Mouse (Mus musculus) embryonic facial prominence, embryonic 12.5 days (tissue): ENCODE data around the gene Caskin2. TPM values are rescaled to one million over a fixed set of nuclear protein-coding genes. Genes with fewer than 3 reads are reported as not detected.

Experiments used
- ATAC-seq: fragments of 200-750 bp; cut with Nextera tagmentation; 2 replicates; pipeline ENCODE4 v1.8.0; 2017; ENCODE audit not compliant: insufficient number of reproducible peaks, insufficient read depth, low FRiP score, low TSS enrichment
- H3K27ac ChIP-seq: fragments of 300-500 bp; sonication (generic); 2 replicates; pipeline ENCODE4 v1.5.1; 2016; ENCODE audit warnings: mild to moderate bottlenecking
- H3K27me3 ChIP-seq: fragments of 300-500 bp; sonication (generic); 2 replicates; pipeline ENCODE4 v1.6.1; 2016; ENCODE audit warnings: mild to moderate bottlenecking, moderate library complexity
- H3K36me3 ChIP-seq: fragments of 300-500 bp; sonication (generic); 2 replicates; pipeline ENCODE4 v1.6.1; 2016; ENCODE audit warnings: mild to moderate bottlenecking
- H3K4me1 ChIP-seq: fragments of 300-500 bp; sonication (generic); 2 replicates; pipeline ENCODE4 v1.6.1; 2016
- H3K4me2 ChIP-seq: fragments of 300-500 bp; sonication (generic); replicated peaks from 2 replicates; pipeline ENCODE4 v1.6.1; 2016; ENCODE audit warnings: mild to moderate bottlenecking, moderate library complexity
- H3K4me3 ChIP-seq: fragments of 300-500 bp; sonication (generic); 2 replicates; pipeline ENCODE4 v1.5.1; 2016; ENCODE audit warnings: mild to moderate bottlenecking
- H3K9ac ChIP-seq: fragments of 300-500 bp; sonication (generic); 2 replicates; pipeline ENCODE4 v1.6.1; 2016; ENCODE audit warnings: mild to moderate bottlenecking, moderate library complexity
- H3K9me3 ChIP-seq: fragments of 300-500 bp; sonication (generic); 2 replicates; pipeline ENCODE4 v1.6.1; 2016; ENCODE audit warnings: mild to moderate bottlenecking, moderate library complexity
- WGBS: fragments of 180-500 bp; shearing (Covaris S2); methylation state at CpG from one replicate; pipeline ENCODE4 v1.1.7; 2016; 5-methylcytosine and 5-hydroxymethylcytosine counted together
- polyA plus RNA-seq: library from polyadenylated mRNA; unstranded; fragments of >200 nt; fragmentation: Nextera tagmentation; extraction: Ambion mirVana; gene quantifications from 2 replicates; pipeline ENCODE4 v1.2.1, GENCODE M21; 2016

Caskin2 gene
- polyA plus RNA-seq, 1 experiment from 2014 or later = 17.5 TPM

DNA sequence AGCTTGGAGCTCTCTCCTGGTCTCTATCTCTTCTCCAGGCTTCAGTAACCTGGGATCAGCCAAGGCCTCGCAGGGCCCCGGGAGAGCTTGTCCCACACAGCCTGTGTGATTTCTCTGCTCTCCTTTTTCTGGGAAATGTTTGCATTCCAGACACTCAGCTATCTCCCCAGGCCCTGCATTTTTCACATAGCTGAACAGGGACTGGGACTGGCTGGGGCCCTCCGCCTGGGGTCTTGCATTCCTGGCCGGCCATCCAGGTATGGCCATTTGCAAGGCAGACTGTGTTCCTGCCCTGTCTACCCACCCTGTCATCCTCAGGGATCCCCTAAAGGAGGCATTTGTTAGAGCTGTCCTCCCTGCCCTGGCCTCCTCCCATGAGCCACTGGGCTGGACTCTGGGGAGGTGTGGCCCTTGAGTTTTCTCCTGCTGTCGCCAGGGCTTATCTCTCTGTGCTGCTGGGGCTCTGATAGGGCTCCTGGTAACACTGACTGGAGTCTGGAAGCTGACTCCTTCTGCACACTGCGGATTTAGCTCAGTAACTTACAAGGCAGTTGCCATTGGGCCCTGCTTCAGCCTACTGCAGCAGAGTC is 28.6 kb upstream of the Caskin2 start:
- no peak overlapping the region for H3K4me3 ChIP-seq
- no peak overlapping the region for H3K4me2 ChIP-seq
- no peaks in the 10 kb centered on the region for H3K27me3 ChIP-seq
- peak overlapping the region; percentile 79 for H3K27ac ChIP-seq
- peaks cover 38% of the 10 kb centered on the region for H3K4me1 ChIP-seq
- H3K36me3 ChIP-seq = 0 out of 2 replicates have a peak, but pooled peaks cover 7% of the 10 kb centered on the region
- no peak for ATAC-seq
- 17% methylated on average over 6 of the region's 6 CpGs for WGBS
- no peaks in the 10 kb centered on the region for H3K9me3 ChIP-seq
- H3K9ac ChIP-seq = no peak overlapping the region

- Histone ChIP-seq H3K4me2 (no peak overlapping the region), H3K4me3 (no peak overlapping the region), H3K9ac (no peak overlapping the region), H3K27me3 (no peaks in the 10 kb centered on the region), H3K27ac (no peak overlapping the region), H3K36me3 (0 out of 2 replicates have a peak, but pooled peaks cover 7% of the 10 kb centered on the region), H3K4me1 (peaks cover 41% of the 10 kb centered on the region), H3K9me3 (no peaks in the 10 kb centered on the region)
- 85% methylated on average over 6 of the region's 6 CpGs for WGBS
- no peak for ATAC-seq
Observed at GRCm38 (mm10) chr11:115841044-115841443, 27.6 kb upstream of the Caskin2 start.

DNA sequence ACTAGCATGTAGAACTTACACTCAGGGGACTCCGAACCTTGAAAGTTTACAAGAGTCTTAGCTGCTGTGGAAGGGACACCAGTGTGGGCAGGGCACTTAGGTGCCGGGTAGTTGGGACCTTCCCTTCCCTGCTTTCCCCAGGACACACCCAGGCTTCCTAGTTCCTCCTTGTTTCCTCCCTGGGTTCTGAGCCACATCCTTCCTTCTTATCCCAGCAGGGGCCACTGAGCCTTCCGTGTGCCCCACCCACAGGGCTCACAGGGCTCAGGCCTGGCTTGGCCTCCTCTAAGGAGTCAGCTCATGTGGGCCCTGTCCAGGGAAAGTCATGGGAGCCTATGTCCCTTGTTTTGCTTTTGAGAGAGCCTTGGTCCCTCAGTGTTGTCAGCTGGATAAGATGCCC is 26.3 kb upstream of the Caskin2 start:
- H3K9ac ChIP-seq = 0 out of 2 replicates have a peak overlapping the region, but pooled peaks have one; percentile 28
- peak overlapping the region; percentile 24; the same call in 1 of the 2 replicates for H3K27ac ChIP-seq
- H3K4me3 ChIP-seq = no peak overlapping the region
- no peaks in the 10 kb centered on the region for H3K9me3 ChIP-seq
- 54% methylated on average over 3 of the region's 3 CpGs for WGBS
- peaks cover 48% of the 10 kb centered on the region for H3K4me1 ChIP-seq
- H3K36me3 ChIP-seq = no peaks in the 10 kb centered on the region
- ATAC-seq = no peak
- no peaks in the 10 kb centered on the region for H3K27me3 ChIP-seq
- H3K4me2 ChIP-seq = no peak overlapping the region

DNA sequence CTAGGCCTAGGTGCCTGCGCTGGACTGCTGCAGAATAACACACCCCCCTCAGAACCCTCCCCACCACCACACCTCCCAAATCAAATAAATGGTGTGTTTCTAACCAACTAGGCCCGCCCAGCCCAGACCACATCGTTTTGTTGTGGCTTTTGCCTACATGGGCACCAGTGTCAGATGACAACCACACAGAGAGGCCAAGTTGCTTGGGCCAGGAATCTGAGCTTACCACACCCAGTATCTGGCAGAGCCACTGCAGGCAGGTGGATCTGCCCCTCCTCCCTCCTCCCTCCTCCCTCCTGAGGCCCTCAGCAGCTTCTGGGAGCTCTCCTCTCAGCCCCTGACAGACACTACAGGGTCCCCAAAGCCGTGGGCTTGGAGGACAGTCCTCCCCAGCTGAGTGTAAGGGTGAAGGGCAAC is 25.5 kb upstream of the Caskin2 start:
- Histone ChIP-seq H3K27me3 (no peaks in the 10 kb centered on the region), H3K9ac (no peak overlapping the region), H3K27ac (no peak overlapping the region), H3K4me2 (no peak overlapping the region), H3K4me1 (peaks cover 46% of the 10 kb centered on the region), H3K4me3 (no peak overlapping the region), H3K36me3 (no peaks in the 10 kb centered on the region), H3K9me3 (no peaks in the 10 kb centered on the region)
- whole genome bisulfite sequencing = 26% methylated on average over 4 of the region's 4 CpGs
- ATAC-seq = peak; percentile 57; the same call in 1 of the 2 replicates

GRCm38 (mm10) chr11:115837606-115838345 is 24.3 kb upstream of the Caskin2 start:
- H3K9me3 ChIP-seq = no peaks in the 10 kb centered on the region
- H3K27me3 ChIP-seq = no peaks in the 10 kb centered on the region
- peaks cover 57% of the 10 kb centered on the region for H3K4me1 ChIP-seq
- H3K27ac ChIP-seq = no peak overlapping the region
- H3K4me2 ChIP-seq = no peak overlapping the region
- no peak for ATAC-seq
- H3K36me3 ChIP-seq = no peaks in the 10 kb centered on the region
- no peak overlapping the region for H3K9ac ChIP-seq
- 91% methylated on average over 22 of the region's 22 CpGs for WGBS
- no peak overlapping the region for H3K4me3 ChIP-seq

DNA sequence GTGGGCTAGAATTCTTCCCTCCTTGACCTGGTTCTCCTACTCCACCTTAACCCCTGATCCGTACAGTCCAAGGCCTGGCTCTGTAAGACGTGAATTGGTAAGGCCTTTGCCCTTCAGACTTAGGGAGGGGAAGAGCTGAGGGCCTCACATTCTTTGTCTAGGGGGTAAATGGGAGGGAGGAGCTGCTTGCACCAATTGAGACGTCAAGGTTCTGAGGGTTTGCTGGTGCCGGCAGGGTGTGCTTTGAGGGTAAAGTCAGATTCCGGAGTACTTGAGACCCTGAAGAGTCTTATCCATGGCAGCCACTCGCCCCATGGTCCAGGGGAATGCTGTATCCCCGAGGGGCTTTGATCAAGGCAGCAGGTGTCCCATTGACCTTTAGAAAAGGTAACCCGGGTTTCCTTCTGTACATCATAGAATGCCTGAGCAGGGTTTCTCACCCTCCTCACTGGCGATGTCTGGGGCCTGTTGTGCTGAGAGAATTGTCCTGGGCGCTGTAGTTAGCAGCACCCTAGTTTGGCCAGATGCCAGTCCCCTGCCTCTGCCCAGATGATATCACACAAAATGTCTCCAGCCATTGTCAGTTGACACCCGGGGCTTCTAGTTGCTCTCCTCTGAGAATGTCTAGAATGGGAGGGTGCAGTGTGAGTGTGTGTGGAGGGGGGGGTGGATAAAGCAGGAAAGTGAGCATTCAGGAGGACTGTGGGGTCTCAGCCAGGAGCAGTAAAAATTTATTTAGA is 23.4 kb upstream of the Caskin2 start:
- Histone ChIP-seq H3K9me3 (no peaks in the 10 kb centered on the region), H3K27ac (no peak overlapping the region), H3K27me3 (no peaks in the 10 kb centered on the region), H3K4me1 (peaks cover 54% of the 10 kb centered on the region), H3K9ac (no peak overlapping the region), H3K4me3 (no peak overlapping the region), H3K4me2 (no peak overlapping the region), H3K36me3 (no peaks in the 10 kb centered on the region)
- 45% methylated on average over 11 of the region's 11 CpGs for WGBS
- no peak for ATAC-seq

DNA sequence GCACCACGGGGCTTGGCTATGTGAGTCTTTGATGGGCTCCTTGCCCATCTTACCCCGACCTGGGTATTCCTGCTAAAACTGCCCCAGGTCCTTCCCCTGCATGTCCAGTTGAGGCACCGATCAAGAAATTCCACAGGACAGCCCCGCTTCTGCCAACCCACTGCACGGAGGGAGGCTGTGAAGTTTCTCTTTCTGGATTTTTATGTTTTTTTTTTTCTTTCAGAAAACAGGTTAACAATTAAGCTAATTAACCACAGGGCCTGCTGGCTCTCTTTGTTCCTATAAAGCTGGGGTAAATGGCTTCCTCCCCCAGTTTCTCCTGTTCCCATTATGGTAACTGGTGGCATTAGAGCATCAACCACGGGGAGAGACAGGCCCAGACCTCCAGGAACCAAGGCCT is 20.6 kb upstream of the Caskin2 start:
- WGBS = 64% methylated on average over 6 of the region's 6 CpGs
- Histone ChIP-seq H3K4me1 (peaks cover 47% of the 10 kb centered on the region), H3K27me3 (peaks cover 21% of the 10 kb centered on the region), H3K4me2 (no peak overlapping the region), H3K9ac (no peak overlapping the region), H3K27ac (no peak overlapping the region), H3K36me3 (no peaks in the 10 kb centered on the region), H3K4me3 (no peak overlapping the region), H3K9me3 (no peaks in the 10 kb centered on the region)
- ATAC-seq = no peak

GRCm38 (mm10) chr11:115833021-115833513 is 19.6 kb upstream of the Caskin2 start:
- Histone ChIP-seq H3K4me3 (no peak overlapping the region), H3K9me3 (no peaks in the 10 kb centered on the region), H3K27ac (no peak overlapping the region), H3K9ac (no peak overlapping the region), H3K27me3 (peaks cover 21% of the 10 kb centered on the region), H3K4me2 (no peak overlapping the region), H3K36me3 (no peaks in the 10 kb centered on the region), H3K4me1 (peaks cover 40% of the 10 kb centered on the region)
- ATAC-seq = no peak
- 18% methylated on average over 8 of the region's 8 CpGs for WGBS

- no peak overlapping the region for H3K4me3 ChIP-seq
- no peak for ATAC-seq
- WGBS = 11% methylated on average over 8 of the region's 8 CpGs
- no peak overlapping the region for H3K9ac ChIP-seq
- no peak overlapping the region for H3K27ac ChIP-seq
- H3K4me1 ChIP-seq = peaks cover 40% of the 10 kb centered on the region
- H3K9me3 ChIP-seq = no peaks in the 10 kb centered on the region
- no peaks in the 10 kb centered on the region for H3K36me3 ChIP-seq
- H3K27me3 ChIP-seq = peaks cover 22% of the 10 kb centered on the region
- H3K4me2 ChIP-seq = no peak overlapping the region
Observed at GRCm38 (mm10) chr11:115832523-115832922, 19.1 kb upstream of the Caskin2 start.

GRCm38 (mm10) chr11:115832064-115832463 is 18.6 kb upstream of the Caskin2 start:
- Histone ChIP-seq H3K27me3 (peaks cover 26% of the 10 kb centered on the region), H3K4me1 (peaks cover 40% of the 10 kb centered on the region), H3K9ac (no peak overlapping the region), H3K36me3 (no peaks in the 10 kb centered on the region), H3K4me2 (no peak overlapping the region), H3K4me3 (no peak overlapping the region), H3K9me3 (no peaks in the 10 kb centered on the region), H3K27ac (no peak overlapping the region)
- 56% methylated on average over 6 of the region's 6 CpGs for WGBS
- ATAC-seq = no peak

DNA sequence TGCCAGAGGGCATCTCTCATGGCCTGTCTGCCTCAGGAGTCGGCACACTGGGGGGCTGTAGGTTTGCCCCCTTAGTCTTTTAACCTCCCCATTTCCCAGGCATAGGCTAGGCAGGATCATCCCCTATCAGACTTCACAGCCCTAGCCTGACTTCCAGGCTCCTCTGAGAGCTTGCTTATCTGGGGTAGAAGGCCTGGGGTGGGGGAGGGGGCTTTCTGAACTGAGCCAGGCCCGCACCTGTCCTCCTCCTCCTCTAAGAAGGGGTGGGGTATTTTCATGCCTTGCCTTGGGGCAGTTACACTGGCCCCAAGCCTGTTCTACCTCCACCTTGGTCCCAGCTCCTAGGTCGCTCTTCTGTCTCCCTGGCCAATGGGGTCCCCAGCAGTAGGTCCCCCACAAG is 18.1 kb upstream of the Caskin2 start:
- no peak for ATAC-seq
- H3K27me3 ChIP-seq = peaks cover 30% of the 10 kb centered on the region
- 35% methylated on average over 3 of the region's 3 CpGs for WGBS
- H3K4me3 ChIP-seq = no peak overlapping the region
- H3K36me3 ChIP-seq = no peaks in the 10 kb centered on the region
- peaks cover 38% of the 10 kb centered on the region for H3K4me1 ChIP-seq
- H3K9me3 ChIP-seq = no peaks in the 10 kb centered on the region
- no peak overlapping the region for H3K4me2 ChIP-seq
- no peak overlapping the region for H3K27ac ChIP-seq
- H3K9ac ChIP-seq = no peak overlapping the region
